Mouse (Mus musculus) retina, postnatal 1 day (tissue): ENCODE results near the gene Fcgr3.

Source experiments
- DNase-seq: peaks from one replicate; pipeline ENCODE4 v3.0.0-alpha.2; 2012

Fcgr3 gene

GRCm38 (mm10) chr1:171005586-171005985, 59.1 kb downstream of the Fcgr3 start:
- no peak for DNase-seq

GRCm38 (mm10) chr1:171005081-171005480, 59.7 kb downstream of the Fcgr3 start:
- DNase-seq = no peak
